Mouse (Mus musculus): ENCODE results near the gene Mlh1. TPM values are rescaled to one million over a fixed set of nuclear protein-coding genes. Genes with fewer than 3 reads are reported as not detected.
A peak's percentile ranks its signal among the peaks of the same experiment; 100 is the strongest.

Mlh1 gene
- polyA plus RNA-seq, 1 experiment from 2014 or later = 56.4 TPM

GRCm38 (mm10) chr9:111293234-111293633 is 21.6 kb upstream of the Mlh1 start:
- no peaks in the 10 kb centered on the region for H3K4me1 ChIP-seq (ENCODE audit: control insufficient read depth, insufficient read depth, low read length)
- H3K4me3 ChIP-seq (ENCODE audit: low read depth, low read length) = no peak overlapping the region
- no peak overlapping the region for H3K4me2 ChIP-seq (ENCODE audit: low read depth, low read length)
- no peaks in the 10 kb centered on the region for H3K9me3 ChIP-seq (replicated peaks; ENCODE audit: control insufficient read depth, low read length)
- no peaks in the 10 kb centered on the region for H3K27me3 ChIP-seq (ENCODE audit: control insufficient read depth, insufficient read depth, low read length)
- DNase-seq (ENCODE audit: low spot score) = no peak
- 86% methylated on average over 4 of the region's 4 CpGs for WGBS
- H3K9ac ChIP-seq (replicated peaks; ENCODE audit: low read length) = no peak overlapping the region
- no peak overlapping the region for H3K27ac ChIP-seq (replicated peaks; ENCODE audit: low read depth, low read length)
- ATAC-seq (replicated peaks; ENCODE audit: insufficient number of reproducible peaks, low FRiP score, low TSS enrichment, low read depth) = no peak
- H3K36me3 ChIP-seq (replicated peaks; ENCODE audit: control insufficient read depth, insufficient read depth, low read depth, low read length) = no peaks in the 10 kb centered on the region

- no peak for ATAC-seq (replicated peaks; ENCODE audit: insufficient number of reproducible peaks, low FRiP score, low TSS enrichment, low read depth)
- 79% methylated on average over 11 of the region's 11 CpGs for WGBS
These were observed 19.0 kb upstream of the Mlh1 start for GRCm38 (mm10) chr9:111290539-111291100.

GRCm38 (mm10) chr9:111289832-111290339 is 18.3 kb upstream of the Mlh1 start:
- 12% methylated on average over 21 of the region's 21 CpGs for WGBS
- ATAC-seq (replicated peaks; ENCODE audit: insufficient number of reproducible peaks, low FRiP score, low TSS enrichment, low read depth) = 0 out of 2 replicates have a peak, but pooled peaks have one; percentile 50
- no peaks in the 10 kb centered on the region for H3K36me3 ChIP-seq (replicated peaks; ENCODE audit: control insufficient read depth, insufficient read depth, low read depth, low read length)
- no peak overlapping the region for H3K4me3 ChIP-seq (ENCODE audit: low read depth, low read length)
- H3K9ac ChIP-seq (replicated peaks; ENCODE audit: low read length) = no peak overlapping the region
- H3K27me3 ChIP-seq (ENCODE audit: control insufficient read depth, insufficient read depth, low read length) = no peaks in the 10 kb centered on the region
- no peaks in the 10 kb centered on the region for H3K9me3 ChIP-seq (replicated peaks; ENCODE audit: control insufficient read depth, low read length)
- peak; percentile 89 for DNase-seq (ENCODE audit: low spot score)
- no peak overlapping the region for H3K27ac ChIP-seq (replicated peaks; ENCODE audit: low read depth, low read length)
- no peaks in the 10 kb centered on the region for H3K4me1 ChIP-seq (ENCODE audit: control insufficient read depth, insufficient read depth, low read length)
- H3K4me2 ChIP-seq (ENCODE audit: low read depth, low read length) = no peak overlapping the region

More at GRCm38 (mm10) chr9:111290539-111291100, 19.0 kb upstream of the Mlh1 start:
- Histone ChIP-seq H3K9me3 (replicated peaks; ENCODE audit: control insufficient read depth, low read length) (no peaks in the 10 kb centered on the region), H3K9ac (replicated peaks; ENCODE audit: low read length) (no peak overlapping the region), H3K36me3 (replicated peaks; ENCODE audit: control insufficient read depth, insufficient read depth, low read depth, low read length) (no peaks in the 10 kb centered on the region), H3K4me3 (ENCODE audit: low read depth, low read length) (no peak overlapping the region), H3K4me2 (ENCODE audit: low read depth, low read length) (no peak overlapping the region), H3K27me3 (ENCODE audit: control insufficient read depth, insufficient read depth, low read length) (no peaks in the 10 kb centered on the region), H3K27ac (replicated peaks; ENCODE audit: low read depth, low read length) (no peak overlapping the region), H3K4me1 (ENCODE audit: control insufficient read depth, insufficient read depth, low read length) (no peaks in the 10 kb centered on the region)
- no peak for DNase-seq (ENCODE audit: low spot score)

- 0 out of 2 replicates have a peak, but pooled peaks have one; percentile 11 for ATAC-seq (replicated peaks; ENCODE audit: insufficient number of reproducible peaks, low FRiP score, low TSS enrichment, low read depth)
- H3K4me3 ChIP-seq (ENCODE audit: low read depth, low read length) = no peak overlapping the region
- DNase-seq (ENCODE audit: low spot score) = peak; percentile 63
- 50% methylated on average over 9 of the region's 9 CpGs for WGBS
- H3K36me3 ChIP-seq (replicated peaks; ENCODE audit: control insufficient read depth, insufficient read depth, low read depth, low read length) = no peaks in the 10 kb centered on the region
- H3K4me2 ChIP-seq (ENCODE audit: low read depth, low read length) = no peak overlapping the region
- H3K9me3 ChIP-seq (replicated peaks; ENCODE audit: control insufficient read depth, low read length) = no peaks in the 10 kb centered on the region
- H3K4me1 ChIP-seq (ENCODE audit: control insufficient read depth, insufficient read depth, low read length) = no peaks in the 10 kb centered on the region
- H3K27me3 ChIP-seq (ENCODE audit: control insufficient read depth, insufficient read depth, low read length) = no peaks in the 10 kb centered on the region
- H3K27ac ChIP-seq (replicated peaks; ENCODE audit: low read depth, low read length) = no peak overlapping the region
- no peak overlapping the region for H3K9ac ChIP-seq (replicated peaks; ENCODE audit: low read length)
These were observed 17.8 kb upstream of the Mlh1 start for GRCm38 (mm10) chr9:111289294-111289831.

GRCm38 (mm10) chr9:111287956-111288355 is 16.4 kb upstream of the Mlh1 start:
- Histone ChIP-seq H3K9me3 (replicated peaks; ENCODE audit: control insufficient read depth, low read length) (no peaks in the 10 kb centered on the region), H3K27ac (replicated peaks; ENCODE audit: low read depth, low read length) (no peak overlapping the region), H3K9ac (replicated peaks; ENCODE audit: low read length) (no peak overlapping the region), H3K4me3 (ENCODE audit: low read depth, low read length) (no peak overlapping the region), H3K4me1 (ENCODE audit: control insufficient read depth, insufficient read depth, low read length) (no peaks in the 10 kb centered on the region), H3K36me3 (replicated peaks; ENCODE audit: control insufficient read depth, insufficient read depth, low read depth, low read length) (no peaks in the 10 kb centered on the region), H3K27me3 (ENCODE audit: control insufficient read depth, insufficient read depth, low read length) (no peaks in the 10 kb centered on the region), H3K4me2 (ENCODE audit: low read depth, low read length) (no peak overlapping the region)
- 93% methylated on average over 4 of the region's 4 CpGs for WGBS
- DNase-seq (ENCODE audit: low spot score) (no peak), ATAC-seq (replicated peaks; ENCODE audit: insufficient number of reproducible peaks, low FRiP score, low TSS enrichment, low read depth) (no peak)

- Histone ChIP-seq H3K4me1 (ENCODE audit: control insufficient read depth, insufficient read depth, low read length) (no peaks in the 10 kb centered on the region), H3K27me3 (ENCODE audit: control insufficient read depth, insufficient read depth, low read length) (no peaks in the 10 kb centered on the region), H3K9me3 (replicated peaks; ENCODE audit: control insufficient read depth, low read length) (no peaks in the 10 kb centered on the region), H3K36me3 (replicated peaks; ENCODE audit: control insufficient read depth, insufficient read depth, low read depth, low read length) (no peaks in the 10 kb centered on the region), H3K4me3 (ENCODE audit: low read depth, low read length) (no peak overlapping the region), H3K9ac (replicated peaks; ENCODE audit: low read length) (no peak overlapping the region), H3K27ac (replicated peaks; ENCODE audit: low read depth, low read length) (no peak overlapping the region), H3K4me2 (ENCODE audit: low read depth, low read length) (no peak overlapping the region)
- ATAC-seq (replicated peaks; ENCODE audit: insufficient number of reproducible peaks, low FRiP score, low TSS enrichment, low read depth) (no peak), DNase-seq (ENCODE audit: low spot score) (no peak)
- 85% methylated on average over 2 of the region's 2 CpGs for WGBS
These were observed 14.9 kb upstream of the Mlh1 start for GRCm38 (mm10) chr9:111286468-111286867.

GRCm38 (mm10) chr9:111285676-111286075 is 14.1 kb upstream of the Mlh1 start:
- DNase-seq (ENCODE audit: low spot score) (peak; percentile 47), ATAC-seq (replicated peaks; ENCODE audit: insufficient number of reproducible peaks, low FRiP score, low TSS enrichment, low read depth) (no peak)
- Histone ChIP-seq H3K9ac (replicated peaks; ENCODE audit: low read length) (no peak overlapping the region), H3K4me1 (ENCODE audit: control insufficient read depth, insufficient read depth, low read length) (no peaks in the 10 kb centered on the region), H3K9me3 (replicated peaks; ENCODE audit: control insufficient read depth, low read length) (no peaks in the 10 kb centered on the region), H3K4me3 (ENCODE audit: low read depth, low read length) (no peak overlapping the region), H3K27me3 (ENCODE audit: control insufficient read depth, insufficient read depth, low read length) (no peaks in the 10 kb centered on the region), H3K4me2 (ENCODE audit: low read depth, low read length) (no peak overlapping the region), H3K27ac (replicated peaks; ENCODE audit: low read depth, low read length) (no peak overlapping the region), H3K36me3 (replicated peaks; ENCODE audit: control insufficient read depth, insufficient read depth, low read depth, low read length) (no peaks in the 10 kb centered on the region)
- 25% methylated on average over 5 of the region's 5 CpGs for WGBS

- no peak overlapping the region for H3K4me3 ChIP-seq (ENCODE audit: low read depth, low read length)
- WGBS = 40% methylated on average over 3 of the region's 3 CpGs
- ATAC-seq (replicated peaks; ENCODE audit: insufficient number of reproducible peaks, low FRiP score, low TSS enrichment, low read depth) = no peak
These were observed 13.5 kb upstream of the Mlh1 start for GRCm38 (mm10) chr9:111285061-111285460.

More at GRCm38 (mm10) chr9:111285061-111285460, 13.5 kb upstream of the Mlh1 start:
- Histone ChIP-seq H3K9ac (replicated peaks; ENCODE audit: low read length) (no peak overlapping the region), H3K9me3 (replicated peaks; ENCODE audit: control insufficient read depth, low read length) (no peaks in the 10 kb centered on the region), H3K27me3 (ENCODE audit: control insufficient read depth, insufficient read depth, low read length) (no peaks in the 10 kb centered on the region), H3K4me1 (ENCODE audit: control insufficient read depth, insufficient read depth, low read length) (no peaks in the 10 kb centered on the region), H3K36me3 (replicated peaks; ENCODE audit: control insufficient read depth, insufficient read depth, low read depth, low read length) (no peaks in the 10 kb centered on the region), H3K27ac (replicated peaks; ENCODE audit: low read depth, low read length) (no peak overlapping the region), H3K4me2 (ENCODE audit: low read depth, low read length) (no peak overlapping the region)
- DNase-seq (ENCODE audit: low spot score) = no peak

Data from embryonic facial prominence, embryonic 11.5 days (tissue).